Mouse (Mus musculus): Measurements from ENCODE around the gene Id2.

GRCm38 (mm10) chr12:25086966-25087365 lies 10.0 kb downstream of the Id2 start:
- TF ChIP-seq HCFC1 (IDR thresholded peaks at IDR 0.05; ENCODE audit: borderline replicate concordance, insufficient read depth, low read length), result no peak
- no peak for TF ChIP-seq CHD2 (IDR thresholded peaks at IDR 0.05; ENCODE audit: low read depth, low read length)
